Mouse (Mus musculus) liver, adult (tissue): ENCODE measurements around the gene Ret.
A peak's percentile ranks its signal among the peaks of the same experiment; 100 is the strongest.

ENCODE experiments used
- GATA4 ChIP-seq: IDR thresholded peaks from 2 replicates; pipeline ENCODE4 v1.6.1; 2014; ENCODE audit warnings: mild to moderate bottlenecking, low read length; ENCODE audit not compliant: insufficient replicate concordance

The Ret gene

GRCm38 (mm10) chr6:118150988-118151387 is 46.5 kb downstream of the Ret start:
- no peak for TF ChIP-seq GATA4

- no peak for TF ChIP-seq GATA4
These were observed 47.0 kb downstream of the Ret start for GRCm38 (mm10) chr6:118150538-118150937.

- TF ChIP-seq GATA4 = no peak
These were observed 47.4 kb downstream of the Ret start for GRCm38 (mm10) chr6:118150128-118150527.

- no peak for TF ChIP-seq GATA4
These were observed 56.6 kb downstream of the Ret start for GRCm38 (mm10) chr6:118140961-118141360.

- no peak for TF ChIP-seq GATA4
These were observed 58.5 kb downstream of the Ret start, which contains the start of gene Csgalnact2 for GRCm38 (mm10) chr6:118138731-118139709. Csgalnact2 (minus strand) TSS chr6:118139140.

GRCm38 (mm10) chr6:118137148-118137547 is 60.4 kb downstream of the Ret start:
- TF ChIP-seq GATA4 = no peak

DNA sequence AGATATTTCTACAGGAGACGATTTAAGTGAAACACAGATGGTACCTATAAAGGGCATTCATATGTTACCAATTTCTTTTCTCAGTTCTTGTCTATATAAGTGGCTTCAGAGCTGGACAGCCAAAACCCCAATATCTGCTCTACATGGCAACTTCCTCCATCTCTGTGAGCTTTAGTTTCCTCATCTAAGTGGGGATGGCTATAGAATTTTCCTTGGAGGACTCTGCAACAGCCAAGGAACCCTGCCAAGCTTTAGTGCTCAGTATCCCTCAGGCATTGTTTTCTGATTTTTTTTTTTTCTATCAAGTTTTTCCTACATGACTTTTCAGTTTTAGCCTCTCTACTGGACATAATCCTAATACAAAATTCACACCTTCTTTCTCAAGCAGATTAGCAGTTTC is 63.1 kb downstream of the Ret start:
- TF ChIP-seq GATA4 = no peak

DNA sequence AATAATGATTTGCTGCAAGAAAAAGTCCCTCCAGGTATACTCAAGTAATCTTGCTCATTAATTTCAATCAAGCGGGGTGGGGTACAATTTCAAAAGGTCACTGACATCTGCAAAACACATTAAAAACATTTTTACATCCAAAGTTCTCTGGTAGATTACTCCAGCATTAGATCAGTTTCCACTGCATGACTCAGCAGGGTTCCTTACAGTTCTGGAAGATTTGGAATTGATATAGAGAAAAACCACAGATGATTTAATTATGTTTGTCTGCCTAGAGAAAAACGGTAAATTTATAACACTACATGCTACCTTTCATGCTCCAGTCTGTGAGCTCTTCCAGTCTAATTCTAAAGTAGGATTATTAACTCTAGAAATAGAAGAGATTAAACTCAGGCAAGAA is 67.5 kb downstream of the Ret start:
- no peak for TF ChIP-seq GATA4

- TF ChIP-seq GATA4 = peak; percentile 57; the same call in 1 of the 2 replicates
These were observed 69.6 kb downstream of the Ret start for GRCm38 (mm10) chr6:118127827-118128487.

- TF ChIP-seq GATA4 = no peak
These were observed 70.3 kb downstream of the Ret start for GRCm38 (mm10) chr6:118127198-118127597.

DNA sequence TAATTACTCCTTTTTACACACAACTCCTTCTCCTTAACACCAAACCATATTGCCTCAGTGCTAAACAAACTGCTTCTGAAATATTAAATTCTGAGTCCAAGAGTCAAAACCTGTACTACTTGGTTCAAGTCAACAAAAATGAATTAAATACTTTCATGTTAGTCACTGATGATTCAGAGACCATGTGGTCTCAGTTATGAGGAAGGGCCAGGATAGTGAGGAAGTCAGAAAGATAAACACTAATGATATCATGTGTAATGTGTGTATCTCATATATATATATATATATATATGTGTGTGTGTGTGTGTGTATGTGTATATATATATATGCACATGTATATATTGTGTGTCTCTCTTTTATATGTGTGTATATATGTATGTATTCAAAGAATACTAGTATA is 70.9 kb downstream of the Ret start:
- no peak for TF ChIP-seq GATA4

DNA sequence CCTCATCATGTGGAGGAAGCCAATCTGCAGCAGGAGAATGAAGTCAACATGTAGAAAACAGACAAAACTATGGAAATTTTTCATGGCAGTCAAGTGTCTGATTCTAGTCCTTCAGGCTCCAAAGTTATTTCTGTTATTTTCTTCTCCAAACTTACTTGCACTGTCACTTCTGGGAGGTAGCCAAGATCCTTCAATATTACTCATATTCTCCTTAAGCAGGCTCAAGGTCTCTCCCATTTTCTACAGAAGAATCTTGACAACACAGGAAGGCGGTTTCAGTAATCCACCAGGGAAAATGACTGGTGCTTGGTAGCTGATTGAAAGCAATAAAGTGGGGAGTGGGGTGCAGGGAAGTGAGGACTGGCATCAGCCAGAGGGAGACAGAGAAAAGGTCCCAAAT is 74.8 kb downstream of the Ret start:
- no peak for TF ChIP-seq GATA4

- TF ChIP-seq GATA4 = no peak
These were observed 85.7 kb downstream of the Ret start for GRCm38 (mm10) chr6:118111810-118112209.
